Mouse (Mus musculus): ENCODE measurements around the gene Zdhhc7.

- no peak for TF ChIP-seq POLR2A (IDR thresholded peaks at IDR 0.05; ENCODE audit: extremely low read depth, insufficient read depth, low read length)
- TF ChIP-seq CTCF (IDR thresholded peaks at IDR 0.05; ENCODE audit: extremely low read depth, insufficient read depth, low read length) = no peak
These were observed 25.9 kb downstream of the Zdhhc7 start for GRCm38 (mm10) chr8:120075347-120075746.
